ENCODE assay signal across 8 mouse cellular contexts in genomic region chr8:126592771-126593571, GRCm38 (mm10). TPM values are rescaled to one million over a fixed set of nuclear protein-coding genes. Genes with fewer than 3 reads are reported as not detected.
DNase-seq lines count a peak whose midpoint lies in the region; ATAC-seq and TF ChIP-seq lines count a peak whose summit lies in the region.

No protein-coding gene starts in this region.

- peaks cover 13% of the 10 kb centered on the region for H3K4me1 ChIP-seq in heart, adult 2 months (ENCODE audit: control insufficient read depth, insufficient read depth, low read length)
- H3K4me1 ChIP-seq in kidney, postnatal 0 days (replicated peaks; ENCODE audit: insufficient read depth, low read length): peaks cover 25% of the 10 kb centered on the region
- H3K4me1 ChIP-seq in stomach, embryonic 15.5 days: peaks cover 27% of the 10 kb centered on the region

- peak overlapping the region; percentile 96 for H3K4me2 ChIP-seq in kidney, postnatal 0 days (ENCODE audit: low read length)
- peak overlapping the region; percentile 90 for H3K4me2 ChIP-seq in stomach, embryonic 15.5 days

- TF ChIP-seq CTCF in C2C12 (IDR thresholded peaks at IDR 0.05; ENCODE audit: control insufficient read depth, insufficient read depth, insufficient read length): no peak
- no peak for TF ChIP-seq CTCF in heart, adult 2 months (IDR thresholded peaks at IDR 0.05)
- no peak for TF ChIP-seq CTCF in kidney, postnatal 0 days (IDR thresholded peaks at IDR 0.05; ENCODE audit: low read depth)

- no peak for ATAC-seq in kidney, postnatal 0 days (replicated peaks; ENCODE audit: low FRiP score, low read depth)
- ATAC-seq in stomach, embryonic 15.5 days (ENCODE audit: insufficient read depth, low FRiP score, low read depth): no peak

- H3K9me3 ChIP-seq in kidney, postnatal 0 days (replicated peaks; ENCODE audit: low read length): no peaks in the 10 kb centered on the region
- no peaks in the 10 kb centered on the region for H3K9me3 ChIP-seq in stomach, embryonic 15.5 days

- H3K27ac ChIP-seq in heart, adult 2 months: peak overlapping the region; percentile 98
- peak overlapping the region; percentile 100 for H3K27ac ChIP-seq in kidney, postnatal 0 days
- peak overlapping the region; percentile 27; the same call in 1 of the 2 replicates for H3K27ac ChIP-seq in macrophage
- H3K27ac ChIP-seq in stomach, embryonic 15.5 days: peak overlapping the region; percentile 97

- TF ChIP-seq POLR2A in heart, adult 2 months (IDR thresholded peaks at IDR 0.05; ENCODE audit: insufficient read depth, low read depth, low read length): no peak

- DNase-seq in 3134 (ENCODE audit: extremely low read depth, insufficient read length, low spot score): peak; percentile 59
- peak; percentile 65 for DNase-seq in cerebellum, adult 9-10 months
- peak; percentile 67 to 76 for DNase-seq in heart, adult 2 months
- no peak for DNase-seq in kidney, postnatal 0 days (ENCODE audit: low spot score)
- no peak for DNase-seq in ovary, adult 18-20 months (ENCODE audit: low spot score)

- no peak for TF ChIP-seq EP300 in heart, adult 2 months (IDR thresholded peaks at IDR 0.05; ENCODE audit: insufficient read depth, low read depth, low read length)

- H3K27me3 ChIP-seq in C2C12 (ENCODE audit: control insufficient read depth, insufficient read depth, insufficient read length): no peaks in the 10 kb centered on the region
- no peaks in the 10 kb centered on the region for H3K27me3 ChIP-seq in heart, adult 2 months (ENCODE audit: control insufficient read depth, insufficient read depth, low read length)
- no peaks in the 10 kb centered on the region for H3K27me3 ChIP-seq in kidney, postnatal 0 days (ENCODE audit: insufficient read depth, low read length)
- no peaks in the 10 kb centered on the region for H3K27me3 ChIP-seq in stomach, embryonic 15.5 days (replicated peaks)

- 6% methylated on average over 113 of the region's 113 CpGs for WGBS in heart, adult 2 months
- under 1% methylated on average over 80 of the region's 113 CpGs for WGBS in kidney, postnatal 0 days
- under 1% methylated on average over 92 of the region's 113 CpGs for WGBS in macrophage (ENCODE audit: missing documents)
- WGBS in stomach, embryonic 15.5 days: under 1% methylated on average over 91 of the region's 113 CpGs

- peak overlapping the region; percentile 100 for H3ac ChIP-seq in C2C12 (ENCODE audit: control insufficient read depth, insufficient read length, low read depth)

- intact Hi-C loops in heart, adult 2 months (cut with DNase I): no loop called here

- H3K4me3 ChIP-seq in C2C12 (ENCODE audit: insufficient read depth, poor library complexity, severe bottlenecking): peak overlapping the region; percentile 78
- H3K4me3 ChIP-seq in heart, adult 2 months: peak overlapping the region; percentile 91
- H3K4me3 ChIP-seq in kidney, postnatal 0 days (replicated peaks; ENCODE audit: low read depth, low read length): peak overlapping the region; percentile 100
- H3K4me3 ChIP-seq in macrophage (ENCODE audit: inconsistent target): no peak overlapping the region
- peak overlapping the region; percentile 73 for H3K4me3 ChIP-seq in stomach, embryonic 15.5 days (replicated peaks)

- H3K79me2 ChIP-seq in C2C12 (ENCODE audit: control insufficient read depth, insufficient read depth) (peaks cover 56% of the 10 kb centered on the region), macrophage (ENCODE audit: inconsistent target) (peaks cover 44% of the 10 kb centered on the region)
- H3K79me2 ChIP-seq in heart, adult 2 months (replicated peaks; ENCODE audit: control insufficient read depth, insufficient read depth, low read length): peaks cover 12% of the 10 kb centered on the region

- H3K79me3 ChIP-seq in C2C12 (ENCODE audit: low read depth): peaks cover 49% of the 10 kb centered on the region

- peak overlapping the region; percentile 100 for H3K9ac ChIP-seq in heart, adult 2 months (ENCODE audit: low read depth, low read length)
- H3K9ac ChIP-seq in kidney, postnatal 0 days (ENCODE audit: low read depth, low read length): peak overlapping the region; percentile 99
- peak overlapping the region; percentile 91 for H3K9ac ChIP-seq in stomach, embryonic 15.5 days

- peaks cover 40% of the 10 kb centered on the region for H3K36me3 ChIP-seq in C2C12 (ENCODE audit: control insufficient read depth, insufficient read depth)
- H3K36me3 ChIP-seq in heart, adult 2 months (ENCODE audit: control insufficient read depth, insufficient read depth, low read length): peaks cover 6% of the 10 kb centered on the region
- H3K36me3 ChIP-seq in kidney, postnatal 0 days (ENCODE audit: insufficient read depth, low read length): peaks cover 25% of the 10 kb centered on the region
- no peaks in the 10 kb centered on the region for H3K36me3 ChIP-seq in macrophage (ENCODE audit: inconsistent target)
- no peaks in the 10 kb centered on the region for H3K36me3 ChIP-seq in stomach, embryonic 15.5 days

TF ChIP-seq in C2C12, 6 proteins besides CTCF, POLR2A, EP300 and RAD21:
- no peak for TF ChIP-seq MYOG (IDR thresholded peaks at IDR 0.05; ENCODE audit: control insufficient read depth, extremely low read depth, insufficient read length)
- TF ChIP-seq FOSL1 (IDR thresholded peaks at IDR 0.05; ENCODE audit: insufficient read depth, low read length, poor library complexity, severe bottlenecking): no peak
- no peak for TF ChIP-seq MYOD1 (IDR thresholded peaks at IDR 0.05; ENCODE audit: control insufficient read depth, insufficient read length, low read depth)
- TF ChIP-seq USF1 (IDR thresholded peaks at IDR 0.05; ENCODE audit: low read depth): no peak
- no peak for TF ChIP-seq CEBPB (IDR thresholded peaks at IDR 0.05; ENCODE audit: low read depth)
- no peak for TF ChIP-seq MAX (IDR thresholded peaks at IDR 0.05)

RNA-seq across cellular contexts. Expression of gene Irf2bp2, which starts 0.8 kb away (rescaled TPM):
- polyA plus RNA-seq in C2C12 (2012; fragmentation: generic; extraction: Trizol) (20.9 TPM), macrophage (2018) (39.1 to 68.1 TPM (median 42.7 TPM) in 3 replicates)
- total RNA-seq in heart, adult 2 months (2021): 100 to 1,000 TPM in 1 of 2 experiments, 10 to 100 TPM in 1; 56.3 to 132 TPM
- 33.8 and 37.3 TPM in 2 replicates for polyA plus RNA-seq in heart, adult 2 months (2012; rRNA removed)
- 15.6 and 16.2 TPM in 2 replicates for polyA plus RNA-seq in kidney, postnatal 0 days (2015; fragmentation: Nextera tagmentation; extraction: Ambion mirVana)
- 100 to 1,000 TPM in 19 of 26 experiments, 10 to 100 TPM in 6, 1 to 10 TPM in 1; 2.6 to 175 (median 132) TPM for total RNA-seq in macrophage (2018; cell fraction: chromatin; rRNA removed)
- total RNA-seq in macrophage (2018; cell fraction: cytosol; rRNA removed): 100 to 1,000 TPM in 12 of 26 experiments, 10 to 100 TPM in 14; 12.4 to 139 (median 98.3) TPM
- 100 to 1,000 TPM in 23 of 26 experiments, 10 to 100 TPM in 3; 17.9 to 251 (median 174) TPM for total RNA-seq in macrophage (2018; cell fraction: nucleus; rRNA removed)
- polyA plus RNA-seq in stomach, embryonic 15.5 days (2015; fragmentation: Nextera tagmentation; extraction: Ambion mirVana): 12.5 and 13.4 TPM in 2 replicates

Comparison
In these comparisons a context has a peak if more than half of its experiments do, and no peak if none do; other contexts are left out.
1. DNase-seq: peak in 3134 (single experiment), cerebellum, adult 9-10 months (single experiment) and heart, adult 2 months (2 of 2); none in kidney, postnatal 0 days (single experiment) and ovary, adult 18-20 months (single experiment).
2. H3K27ac ChIP-seq: peak in every context shown above with its lines; median percentile 100 in kidney, postnatal 0 days; 98 in heart, adult 2 months; 97 in stomach, embryonic 15.5 days; 27 in macrophage.
3. Peak in every context shown above with its lines, with median percentiles within 50 percentile points of each other: H3K9ac ChIP-seq.